Mouse (Mus musculus): Measurements from ENCODE around the gene Pm20d2.

Pm20d2 gene

GRCm38 (mm10) chr4:33189735-33190036, at the start of gene Pm20d2:
Gene Pm20d2 (minus strand): TSS chr4:33189737.
- DNase-seq: no peak

DNA sequence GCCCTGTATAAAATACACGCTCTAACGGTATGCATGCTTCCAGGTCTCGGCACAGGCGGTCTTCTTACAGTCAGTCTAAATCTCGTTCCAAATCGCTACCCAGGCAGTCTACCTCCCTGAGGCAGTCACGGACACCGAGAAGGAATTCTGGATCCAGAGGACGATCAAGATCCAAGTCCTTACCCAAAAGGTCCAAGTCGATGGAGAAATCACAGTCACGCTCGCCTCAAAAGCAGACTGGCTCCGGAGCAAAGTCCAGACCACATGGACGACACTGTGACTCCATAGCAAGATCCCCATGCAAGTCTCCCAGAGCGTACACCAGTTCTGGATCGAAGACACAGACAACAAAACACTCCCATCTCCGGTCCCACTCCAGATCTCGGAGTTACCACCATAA, 41.3 kb upstream of the Pm20d2 start:
- DNase-seq: no peak

- no peak for DNase-seq
These were observed 40.1 kb upstream of the Pm20d2 start for GRCm38 (mm10) chr4:33229639-33230038.

DNA sequence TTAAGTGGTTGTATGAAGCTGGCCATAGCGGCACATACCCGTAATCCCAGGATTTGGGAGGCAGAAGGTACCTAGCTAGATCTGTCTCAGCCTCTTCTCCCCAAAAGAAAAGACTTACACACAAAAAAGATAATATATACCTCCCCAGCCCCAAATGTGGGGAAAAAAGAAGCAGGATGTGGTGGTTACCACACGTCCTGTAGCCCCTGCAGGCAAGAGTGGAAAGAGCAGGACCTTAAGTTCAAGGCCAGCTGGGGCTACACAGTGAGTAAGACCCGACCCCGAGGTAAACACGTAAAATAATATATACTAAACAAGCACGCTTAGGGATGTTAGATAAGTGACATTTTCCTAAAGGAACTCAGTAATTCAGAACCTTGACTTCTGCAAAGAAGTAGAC, 37.6 kb upstream of the Pm20d2 start:
- DNase-seq: no peak

- no peak for DNase-seq
These were observed 34.6 kb upstream of the Pm20d2 start for GRCm38 (mm10) chr4:33224003-33224675.

GRCm38 (mm10) chr4:33221847-33222246, 32.3 kb upstream of the Pm20d2 start:
- no peak for DNase-seq

DNA sequence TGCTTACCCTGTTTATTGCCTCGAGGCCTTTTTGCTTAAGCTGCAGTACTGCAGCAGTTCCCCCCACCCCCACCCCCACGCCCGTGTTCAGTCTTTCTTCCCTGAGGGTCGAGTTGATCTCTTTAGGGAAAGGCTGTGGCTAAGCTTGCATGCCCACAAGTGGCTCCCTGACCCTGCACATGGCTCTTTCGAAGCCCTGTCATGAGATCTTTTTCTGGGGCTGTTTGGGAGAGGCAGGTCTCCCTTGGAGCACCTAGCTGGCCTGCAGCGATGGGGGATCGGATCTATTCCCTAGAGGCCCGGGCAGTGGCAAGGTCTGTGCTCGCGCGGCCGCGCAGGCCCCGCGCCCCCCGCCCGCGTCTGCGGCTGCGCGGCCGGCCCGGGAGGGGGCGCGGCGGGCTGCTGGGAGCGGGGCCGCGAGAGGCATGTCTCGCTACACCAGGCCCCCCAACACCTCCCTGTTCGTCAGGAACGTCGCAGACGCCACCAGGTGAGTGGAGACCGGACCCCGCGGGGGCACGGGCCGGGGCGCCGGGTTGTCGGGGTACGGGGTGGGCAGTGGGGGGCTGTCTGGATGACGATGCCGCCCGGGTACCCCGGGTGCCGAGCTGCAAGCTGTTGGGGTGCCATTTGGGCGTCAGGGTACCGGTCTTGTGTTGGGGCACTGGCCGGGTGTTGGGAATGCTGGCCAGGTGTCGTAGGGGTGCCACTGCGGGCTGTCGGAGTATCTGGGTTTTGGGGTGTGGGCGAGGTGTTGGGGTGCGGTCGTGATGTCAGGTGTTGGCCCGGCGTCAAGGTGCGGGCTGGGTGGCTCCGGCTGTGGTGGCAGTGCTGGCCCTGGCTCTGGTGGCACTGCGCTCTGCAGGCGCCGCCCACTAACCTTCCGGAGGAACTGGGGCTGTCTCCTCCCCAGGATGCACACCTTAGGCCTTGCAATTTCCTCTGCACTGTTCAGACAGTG, 19.6 kb upstream of the Pm20d2 start, which contains the start of gene Srsf12:
TSS of gene Srsf12 (plus strand) at position 111 of the 961 bp plus-strand sequence.
- DNase-seq: peak; percentile 43

GRCm38 (mm10) chr4:33207551-33207950, 18.0 kb upstream of the Pm20d2 start:
- DNase-seq: no peak

DNA sequence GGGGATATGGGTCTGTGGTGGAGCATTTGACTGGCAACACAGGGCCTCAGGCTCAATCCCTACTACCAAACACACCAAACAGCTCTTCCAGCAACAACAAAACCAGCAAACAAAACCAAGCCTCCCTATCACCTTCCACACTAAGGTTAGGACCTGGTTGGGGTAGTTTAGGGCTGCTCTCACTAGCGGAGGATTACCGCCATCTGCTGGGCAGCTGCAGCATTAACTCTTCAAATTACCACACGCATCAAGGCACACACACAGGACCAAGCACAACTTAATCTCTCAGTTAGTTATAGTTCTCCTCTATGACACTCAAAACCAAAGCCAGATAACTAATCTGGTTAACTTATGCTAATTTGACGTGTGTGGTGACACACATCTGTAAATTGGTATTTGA, 15.1 kb upstream of the Pm20d2 start:
- DNase-seq: peak; percentile 66

GRCm38 (mm10) chr4:33198117-33198516, 8.6 kb upstream of the Pm20d2 start:
- DNase-seq: no peak

DNA sequence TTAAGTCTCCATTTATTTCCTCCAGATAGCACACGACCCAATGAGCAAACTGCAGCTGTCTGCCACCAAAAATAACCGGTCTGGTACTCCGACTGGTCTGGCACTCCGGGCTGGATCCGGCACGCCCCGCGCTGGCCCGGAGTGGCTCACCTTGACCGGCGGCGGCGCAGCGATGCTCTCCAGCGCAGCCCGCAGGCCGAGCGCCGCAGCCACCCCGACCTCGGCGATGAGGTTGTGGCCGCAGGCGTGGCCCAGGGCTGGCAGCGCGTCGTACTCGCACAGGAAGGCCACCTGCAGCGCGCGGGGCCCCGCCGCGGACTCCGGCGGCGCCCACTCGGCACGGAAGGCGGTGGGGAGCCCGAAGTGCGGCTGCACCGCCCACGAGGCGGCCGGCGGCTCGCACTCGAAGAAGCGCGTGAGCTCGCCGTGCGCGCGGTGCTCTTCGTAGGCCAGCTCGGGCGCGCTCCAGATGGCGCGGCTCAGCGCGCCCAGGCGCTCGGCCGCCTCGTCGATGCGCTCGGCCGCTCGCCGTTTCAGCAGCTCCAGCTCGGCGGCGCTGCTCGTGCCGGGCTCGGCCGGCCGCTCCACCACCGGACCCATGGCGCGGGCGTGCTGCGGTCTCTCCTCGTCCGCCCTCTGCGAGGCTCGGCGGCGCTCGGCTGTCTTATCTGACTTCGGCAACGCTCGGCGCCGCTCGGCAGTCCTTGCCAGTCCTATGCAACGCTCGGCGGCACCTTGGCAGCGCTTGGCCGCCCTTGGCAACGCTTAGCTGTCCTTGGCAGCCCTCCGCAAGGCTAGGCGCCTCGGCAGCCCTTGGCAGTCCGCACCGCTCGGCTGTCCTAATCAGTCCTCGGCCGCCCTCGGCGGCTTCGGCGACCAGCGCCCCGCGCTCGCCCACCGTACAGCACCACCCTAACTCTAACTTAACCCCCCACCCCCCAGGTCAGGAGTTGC, 479 bp downstream of the Pm20d2 start:
- peak; percentile 89 for DNase-seq

- peak; percentile 66 for DNase-seq
These were observed 1.4 kb downstream of the Pm20d2 start for GRCm38 (mm10) chr4:33188164-33188563.

DNA sequence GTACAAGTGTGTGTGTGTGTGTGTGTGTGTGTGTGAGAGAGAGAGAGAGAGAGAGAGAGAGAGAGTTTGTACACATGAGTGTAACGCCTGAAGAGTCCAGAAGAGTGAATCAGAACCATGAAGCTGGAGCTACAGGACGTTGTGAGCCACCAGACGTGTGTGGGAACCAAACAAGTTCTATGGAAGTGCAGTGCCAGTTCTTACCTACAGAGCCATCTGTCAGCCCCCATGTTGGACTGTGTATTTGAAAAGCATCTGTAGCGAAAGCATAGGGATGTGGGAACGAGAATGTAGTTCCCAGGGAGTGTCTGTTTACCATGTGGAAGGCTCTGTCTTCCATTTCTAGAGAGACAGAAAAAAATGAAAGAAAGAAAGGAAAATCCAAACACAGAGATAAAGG, 6.1 kb downstream of the Pm20d2 start:
- no peak for DNase-seq

DNA sequence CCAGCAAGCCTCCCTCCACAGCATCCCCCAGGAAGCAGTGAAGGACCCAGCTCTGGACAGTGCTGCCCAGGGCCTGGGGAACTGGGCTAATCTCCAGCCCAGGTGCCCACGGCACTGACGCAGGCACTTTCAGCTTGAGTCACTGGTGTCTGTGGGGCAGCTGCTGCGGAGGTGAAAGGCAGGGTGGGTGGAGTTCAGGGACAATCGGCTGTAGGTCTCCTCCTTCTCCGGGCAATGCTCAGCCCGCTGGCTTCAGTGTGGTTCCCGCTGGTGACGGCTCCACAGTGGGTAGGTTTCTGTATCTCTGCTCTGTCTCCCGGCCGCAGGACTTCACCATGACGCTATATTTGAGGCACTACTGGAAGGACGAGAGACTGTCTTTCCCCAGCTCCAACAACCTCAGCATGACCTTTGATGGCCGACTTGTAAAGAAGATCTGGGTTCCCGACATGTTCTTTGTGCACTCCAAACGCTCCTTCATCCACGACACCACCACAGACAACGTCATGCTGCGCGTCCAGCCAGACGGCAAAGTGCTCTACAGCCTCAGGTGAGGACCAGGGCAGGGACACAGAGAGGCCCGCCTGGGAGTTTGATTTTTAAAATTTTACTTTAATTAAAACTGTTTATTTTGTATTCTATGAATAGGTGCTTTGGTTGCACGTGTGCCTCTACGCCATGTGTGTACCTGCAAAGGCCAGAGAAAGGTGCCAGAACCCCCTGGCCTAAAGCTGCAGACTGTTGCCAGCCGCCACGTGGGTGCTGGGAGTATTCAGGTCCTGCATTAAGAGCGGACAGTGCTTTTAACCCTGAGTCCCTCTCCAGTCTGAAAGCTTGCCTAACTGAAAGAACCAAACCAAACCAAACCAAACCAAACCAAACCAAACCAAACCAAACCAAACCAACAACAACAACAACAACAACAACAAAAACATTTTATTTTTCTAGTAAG, 37.2 kb downstream of the Pm20d2 start:
- no peak for DNase-seq

GRCm38 (mm10) chr4:33149150-33149549, 40.4 kb downstream of the Pm20d2 start:
- DNase-seq: no peak

GRCm38 (mm10) chr4:33147825-33148224, 41.7 kb downstream of the Pm20d2 start:
- DNase-seq: peak; percentile 75

- DNase-seq: no peak
These were observed 42.8 kb downstream of the Pm20d2 start for GRCm38 (mm10) chr4:33146679-33147291.

DNA sequence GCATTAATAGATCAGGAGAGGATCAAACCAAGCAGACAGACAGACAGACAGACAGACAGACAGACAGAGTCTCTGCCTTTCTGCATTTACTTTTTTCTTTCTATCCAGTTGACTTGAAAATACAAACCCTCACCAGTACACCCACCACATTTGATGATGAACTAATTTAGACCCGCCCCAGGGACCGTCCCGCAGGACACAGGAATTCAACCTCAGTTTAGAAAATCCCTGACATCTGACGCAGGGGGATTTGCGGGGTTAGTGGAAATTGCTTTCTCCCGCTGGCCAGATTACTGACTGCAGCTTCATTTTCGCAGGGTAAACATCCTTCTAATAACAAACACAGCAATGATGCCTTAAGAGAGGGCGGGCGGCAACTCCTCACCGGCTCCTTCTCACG, 57.3 kb downstream of the Pm20d2 start, which contains the start of gene Gabrr1:
TSS of gene Gabrr1 (plus strand) at position 301 of the 400 bp plus-strand sequence.
- no peak for DNase-seq

DNA sequence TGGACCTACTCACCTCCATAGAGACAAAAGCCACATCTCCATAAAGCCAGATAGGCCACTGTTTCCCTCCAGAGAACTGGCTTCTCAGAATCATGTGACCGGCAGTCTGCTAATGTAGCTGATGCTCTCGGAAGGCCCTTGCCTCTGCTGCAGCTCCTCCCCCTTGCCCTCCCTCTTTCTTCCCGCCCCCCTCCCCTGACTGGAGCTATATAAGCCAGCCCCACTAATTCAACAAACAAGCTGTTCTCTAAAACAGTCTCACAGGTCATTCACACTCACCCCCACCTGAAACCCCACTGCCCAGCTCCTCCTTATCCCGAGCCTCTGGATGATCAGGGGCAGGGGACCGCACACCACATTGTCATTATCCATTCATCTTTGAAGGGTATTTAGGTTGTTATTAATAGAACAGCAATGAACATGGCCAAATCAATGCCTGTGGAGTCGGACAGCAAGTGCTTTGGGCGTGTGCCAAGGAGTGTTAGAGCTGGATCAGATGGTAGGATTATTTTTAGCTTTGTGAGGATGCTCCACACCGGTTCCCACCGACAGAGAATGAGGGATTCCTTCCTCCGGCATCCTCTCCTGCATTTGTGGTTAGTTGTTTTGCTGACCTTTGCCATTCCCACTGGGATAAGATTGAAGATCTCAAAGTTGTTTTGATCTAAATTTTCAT, 64.0 kb downstream of the Pm20d2 start:
- peak; percentile 29 for DNase-seq

DNA sequence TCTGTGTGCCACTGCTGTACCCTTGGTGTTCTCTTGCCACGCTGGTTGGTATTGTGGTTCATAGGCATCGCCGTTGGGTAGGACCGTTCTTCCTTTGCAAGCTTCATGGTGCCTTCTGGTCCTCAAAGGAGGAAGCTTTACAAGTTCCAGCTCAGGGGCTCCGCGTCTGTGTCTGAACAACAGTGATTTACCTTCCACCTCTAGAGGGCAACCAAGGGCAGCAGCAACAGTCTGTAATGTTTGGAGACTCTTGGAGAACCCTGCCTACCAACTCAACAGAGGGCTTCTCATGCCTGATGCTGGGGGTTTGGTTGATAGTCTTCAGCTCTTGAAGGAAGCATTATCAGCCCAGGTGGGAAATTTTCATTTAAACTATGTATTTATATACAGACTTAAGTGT, 65.0 kb downstream of the Pm20d2 start:
- DNase-seq: peak; percentile 62
